Mouse (Mus musculus): ENCODE results near the gene Mcoln1. TPM values are rescaled to one million over a fixed set of nuclear protein-coding genes. Genes with fewer than 3 reads are reported as not detected.
A peak's percentile ranks its signal among the peaks of the same experiment; 100 is the strongest.

Gene Mcoln1
- 10 to 100 TPM; 50.5 to 53.2 TPM for total RNA-seq (2021)
- long read RNA-seq, experiment 1, transcript Mcoln1-201 (14 exons, 2,065 nt), result major isoform, 10 of 14 reads
- long read RNA-seq, experiment 1, partial matches to known transcripts, result 1 of 14 reads
- long read RNA-seq, experiment 1, other reads (novel, unspliced or antisense), result 3 of 14 reads
- long read RNA-seq, experiment 2, transcript Mcoln1-201 (14 exons, 2,065 nt), result major isoform, 31 of 47 reads
- long read RNA-seq, experiment 2, partial matches to known transcripts, result 8 of 47 reads
- long read RNA-seq, experiment 2, other reads (novel, unspliced or antisense), result 7 of 47 reads

DNA sequence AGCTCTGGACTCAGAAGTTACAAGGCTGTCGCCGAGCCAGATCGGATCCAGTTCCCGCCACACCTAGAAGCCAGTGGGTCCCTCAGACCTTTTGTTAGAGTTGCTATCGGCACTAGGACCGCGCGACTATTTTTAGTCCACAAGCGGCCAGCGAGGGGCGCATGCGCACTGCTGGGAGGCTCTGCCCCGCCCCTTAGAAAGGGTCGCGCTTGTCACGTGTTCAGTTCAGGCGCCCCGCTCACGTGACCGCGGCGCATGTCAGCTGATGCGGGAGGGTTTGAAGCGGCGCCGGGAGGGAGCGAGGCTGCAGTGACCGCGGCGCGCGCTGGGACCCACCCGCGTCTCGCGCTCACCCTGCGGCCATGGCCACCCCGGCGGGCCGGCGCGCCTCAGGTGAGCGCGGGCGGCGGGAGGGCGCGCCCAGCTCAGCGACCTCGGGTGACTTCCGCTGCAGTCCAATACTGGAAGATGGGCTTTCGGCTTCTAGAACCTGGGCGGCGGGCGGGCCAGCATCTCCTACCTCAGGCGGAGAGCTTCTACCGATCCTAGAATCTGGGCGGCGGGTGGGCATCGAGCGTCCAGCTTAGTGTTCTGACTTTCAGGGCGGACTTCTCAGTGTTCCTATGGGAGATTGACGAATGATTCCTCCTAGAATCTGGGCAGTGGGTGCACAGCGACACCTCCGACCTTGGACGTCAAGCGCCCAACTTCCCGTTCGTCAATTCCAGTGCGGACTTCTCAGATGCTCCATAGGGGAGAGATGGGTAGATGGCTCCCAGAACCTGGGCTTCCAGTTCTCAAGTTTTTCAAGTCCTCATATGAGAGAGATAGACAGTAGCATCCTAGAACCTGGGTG lies at the start of gene Mcoln1:
Mcoln1 (plus strand) TSS at position 223 of the 856 bp plus-strand sequence.
- peak; percentile 93 to 97 for DNase-seq (ENCODE audit: low spot score in 2 of 2)

DNA sequence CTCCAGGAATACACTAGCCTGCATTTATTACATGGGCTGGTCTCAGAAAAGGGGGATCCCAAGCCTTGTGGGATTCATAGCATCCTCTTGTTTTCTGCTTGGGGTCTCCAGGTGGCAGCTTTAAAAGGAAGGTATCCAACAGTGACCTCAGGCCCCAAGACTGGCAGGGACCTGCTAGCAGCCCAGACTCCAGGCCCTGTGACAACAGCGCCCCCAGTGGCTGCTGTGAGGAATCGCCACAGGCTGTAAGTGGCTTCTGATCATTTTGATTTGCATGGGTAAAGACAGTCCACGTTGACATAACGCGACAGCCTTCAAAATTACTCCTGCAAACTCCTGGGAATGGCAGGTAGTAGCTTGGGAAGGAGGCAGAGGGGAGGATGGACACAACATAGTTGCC lies 49.6 kb upstream of the Mcoln1 start:
- DNase-seq (ENCODE audit: low spot score in 2 of 2), result peak; percentile 24 to 38

DNA sequence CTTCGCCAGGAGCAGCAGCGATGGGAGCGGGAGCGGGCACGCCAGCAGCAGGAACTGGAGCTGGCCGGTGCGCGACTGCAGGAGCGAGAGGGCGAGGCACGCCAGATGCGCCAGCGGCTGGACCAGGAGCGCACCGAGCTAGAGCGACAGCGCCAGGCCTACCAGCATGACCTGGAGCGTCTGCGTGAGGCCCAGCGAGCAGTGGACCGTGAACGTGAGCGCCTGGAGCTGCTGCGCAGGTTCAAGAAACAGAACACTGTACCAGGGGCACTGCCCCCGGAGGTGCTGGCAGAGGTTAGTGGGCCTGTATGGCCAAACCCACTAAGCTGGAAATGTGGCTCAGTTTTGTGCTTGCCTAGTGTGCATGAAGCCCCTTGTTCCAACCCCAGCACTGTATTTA lies 48.3 kb upstream of the Mcoln1 start:
- no peak for DNase-seq (ENCODE audit: low spot score in 2 of 2)

DNA sequence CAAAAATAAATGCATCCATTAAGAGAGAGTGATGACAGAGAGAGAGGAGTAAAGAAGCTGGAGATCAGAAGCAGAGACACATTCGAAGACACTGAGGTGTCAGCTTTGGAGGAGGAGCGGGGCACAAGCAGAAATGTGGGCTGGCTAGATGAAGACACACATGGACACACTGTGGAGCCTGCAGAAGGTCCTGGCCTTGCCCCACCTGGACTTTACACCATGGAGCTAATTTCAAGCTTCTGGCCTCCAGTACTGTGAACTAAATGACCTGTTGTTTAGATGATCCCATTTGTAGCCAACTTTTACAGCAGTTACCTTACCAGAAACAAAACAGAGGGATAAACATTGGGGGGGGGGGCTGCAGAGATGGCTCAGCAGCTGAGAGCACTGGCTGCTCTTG lies 37.0 kb upstream of the Mcoln1 start:
- DNase-seq (ENCODE audit: low spot score in 2 of 2), result no peak

DNA sequence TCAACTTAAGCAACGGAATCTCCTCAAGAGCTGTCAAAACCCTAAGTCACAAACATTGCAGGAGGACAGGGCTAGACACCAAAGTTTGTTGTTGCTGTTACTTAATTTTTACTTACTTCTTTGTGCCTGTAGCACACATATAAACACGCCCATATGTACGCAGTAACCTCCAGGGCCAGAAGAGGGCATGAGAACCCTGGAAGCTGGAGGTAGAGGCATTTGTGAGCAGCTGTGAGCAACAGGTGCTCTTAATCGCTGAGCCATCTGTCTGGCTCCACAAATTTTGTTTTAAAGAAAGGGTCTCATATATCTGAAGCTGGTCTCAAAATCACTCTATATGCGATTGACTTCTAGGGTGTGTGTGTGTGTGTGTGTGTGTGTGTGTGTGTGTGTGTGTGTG lies 35.9 kb upstream of the Mcoln1 start:
- DNase-seq (ENCODE audit: low spot score in 2 of 2), result no peak

DNA sequence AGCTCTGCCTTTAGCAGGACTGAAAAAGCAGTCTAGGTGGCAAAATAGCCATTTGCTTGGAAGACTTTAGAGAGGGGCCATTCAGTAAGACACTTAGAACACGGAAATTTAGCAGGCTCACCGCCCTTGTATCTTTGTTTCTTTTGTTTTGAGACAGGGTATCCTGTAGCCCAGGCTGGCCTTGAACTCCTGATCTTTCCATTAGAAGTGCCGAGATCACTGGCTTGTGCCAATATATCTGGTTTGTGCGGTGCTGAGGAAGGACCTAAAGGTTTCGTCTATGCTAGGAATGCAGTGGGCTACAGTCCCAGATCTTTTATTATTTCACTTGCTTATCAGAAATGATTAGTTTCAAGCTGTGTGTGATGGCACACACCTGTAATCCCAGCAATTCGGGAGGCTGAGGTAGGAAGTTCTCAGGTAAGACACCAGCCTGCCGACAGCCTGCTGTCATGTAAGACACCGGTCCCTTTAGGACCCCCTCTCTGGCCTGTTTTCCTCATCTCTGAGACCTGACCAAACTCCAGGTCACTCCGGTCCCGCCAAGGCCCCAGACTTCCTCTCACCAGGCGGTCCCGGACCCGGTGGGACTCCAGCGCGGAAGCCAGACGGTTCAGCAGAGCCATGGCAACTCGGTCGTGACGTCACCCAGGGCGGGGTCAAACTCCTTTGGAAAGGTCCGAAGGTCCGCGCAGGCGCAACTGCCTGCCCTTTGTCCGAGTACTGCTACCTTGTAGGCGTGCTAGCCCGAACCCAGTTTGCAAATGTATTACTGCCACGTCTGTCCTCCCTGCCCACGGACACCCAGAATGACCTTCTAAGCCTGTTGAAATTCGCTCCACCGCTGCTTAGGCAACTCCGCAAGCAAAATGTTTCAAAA lies 33.0 kb upstream of the Mcoln1 start, which contains the start of gene Pex11g:
Pex11g (minus strand) TSS at position 675 of the 880 bp plus-strand sequence.
- DNase-seq (ENCODE audit: low spot score in 2 of 2), result peak; percentile 94 to 97

DNA sequence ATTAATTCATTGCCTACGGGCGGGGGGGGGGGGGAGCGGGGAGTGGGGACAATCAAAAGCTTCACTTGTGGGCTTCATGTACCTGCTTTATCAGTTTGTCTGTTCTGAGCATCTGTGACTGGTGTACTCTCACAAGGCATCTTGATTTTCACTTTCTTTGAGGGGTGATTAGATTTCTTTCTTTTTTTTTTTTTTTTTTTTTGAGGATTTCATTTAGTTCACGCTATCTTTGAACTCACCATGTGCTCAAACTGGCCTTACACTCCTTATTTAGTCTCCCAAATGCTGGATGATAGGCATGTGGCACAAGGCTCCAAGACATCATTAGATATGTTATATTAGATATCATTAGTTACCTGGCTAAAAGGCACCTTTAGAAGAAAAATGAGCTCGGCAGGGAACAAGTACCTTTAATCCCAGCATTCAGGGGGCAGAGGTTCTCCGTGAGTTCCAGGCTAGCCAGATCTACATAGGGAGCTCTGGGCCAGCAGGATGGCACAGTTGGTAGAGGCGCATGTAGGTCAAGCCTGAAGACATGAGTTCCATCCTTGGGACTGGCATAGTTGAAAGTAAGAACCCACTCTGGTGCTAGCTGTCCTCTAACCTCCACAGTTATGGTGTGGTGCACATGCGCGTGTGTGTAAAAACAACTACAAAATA lies 32.2 kb upstream of the Mcoln1 start:
- DNase-seq (ENCODE audit: low spot score in 2 of 2), result no peak

DNA sequence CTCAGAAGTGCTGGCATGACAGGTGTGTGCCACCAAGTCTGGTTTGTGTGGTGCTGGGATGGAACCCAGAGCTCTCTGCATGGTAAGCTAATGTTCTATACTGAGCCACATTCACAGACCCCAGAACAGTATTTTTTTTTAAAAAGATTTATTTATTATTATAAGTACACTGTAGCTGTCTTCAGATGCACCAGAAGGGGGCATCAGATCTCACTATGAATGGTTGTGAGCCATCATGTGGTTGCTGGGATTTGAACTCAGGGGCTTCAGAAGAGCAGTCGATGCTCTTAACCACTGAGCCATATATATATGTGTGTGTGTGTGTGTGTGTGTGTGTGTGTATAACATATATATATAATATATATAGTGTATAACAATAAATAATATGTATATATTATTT lies 31.4 kb upstream of the Mcoln1 start:
- DNase-seq (ENCODE audit: low spot score in 2 of 2), result no peak

DNA sequence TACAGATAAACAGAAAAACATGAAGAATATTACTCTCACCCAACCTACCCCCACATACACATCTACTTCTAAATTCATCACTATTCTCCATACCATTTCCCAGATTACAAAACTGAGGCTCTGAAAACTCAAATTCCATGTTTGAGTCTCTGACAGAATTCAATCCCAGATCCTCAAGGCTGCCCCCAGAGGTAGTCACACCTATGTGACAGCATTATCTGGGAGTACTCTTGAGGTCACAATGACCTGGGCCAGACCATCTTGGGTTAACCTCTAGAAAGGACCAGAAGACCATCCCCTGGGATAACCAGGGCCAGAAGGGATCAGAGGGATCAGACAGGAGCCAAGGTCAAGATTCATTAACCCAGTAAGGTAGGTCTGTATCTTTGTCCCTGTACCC lies 29.7 kb upstream of the Mcoln1 start, which contains the start of gene Tex45:
Tex45 (plus strand) TSS at position 301 of the 400 bp plus-strand sequence.
- no peak for DNase-seq (ENCODE audit: low spot score in 2 of 2)

DNA sequence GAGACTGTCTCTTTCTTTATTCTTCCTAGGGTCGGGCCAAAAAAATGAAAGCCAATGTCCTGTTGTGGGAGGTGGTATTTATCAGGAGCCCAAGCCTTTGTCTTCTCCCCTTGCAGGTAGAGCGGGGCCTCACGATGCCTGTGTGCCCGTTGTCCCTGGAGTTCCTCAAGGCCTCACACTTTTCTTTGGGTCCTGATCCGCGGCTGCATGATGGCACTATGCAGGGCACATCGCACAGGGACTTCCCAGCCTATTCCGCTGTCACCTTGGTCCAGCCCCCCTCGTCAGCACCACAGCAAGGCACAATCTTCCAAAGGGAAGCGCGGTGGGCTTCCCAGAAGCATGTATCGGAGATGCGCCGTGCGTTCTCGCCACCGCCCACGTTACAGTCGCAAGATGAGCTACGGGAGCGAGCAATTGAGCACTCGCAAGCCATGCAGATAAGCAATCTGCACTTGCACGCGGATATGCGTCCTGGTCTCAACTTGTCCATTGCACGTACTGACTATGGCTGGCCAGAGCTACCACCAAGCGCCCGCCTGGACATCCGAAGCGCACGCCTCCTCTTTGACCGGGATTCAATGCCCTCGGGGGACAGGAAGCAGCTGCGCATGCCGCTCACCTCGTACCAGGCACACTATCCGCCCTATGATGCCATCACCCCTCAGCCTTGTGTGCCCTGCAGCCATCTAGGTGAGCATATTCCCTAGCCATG lies 24.4 kb upstream of the Mcoln1 start:
- no peak for DNase-seq (ENCODE audit: low spot score in 2 of 2)

DNA sequence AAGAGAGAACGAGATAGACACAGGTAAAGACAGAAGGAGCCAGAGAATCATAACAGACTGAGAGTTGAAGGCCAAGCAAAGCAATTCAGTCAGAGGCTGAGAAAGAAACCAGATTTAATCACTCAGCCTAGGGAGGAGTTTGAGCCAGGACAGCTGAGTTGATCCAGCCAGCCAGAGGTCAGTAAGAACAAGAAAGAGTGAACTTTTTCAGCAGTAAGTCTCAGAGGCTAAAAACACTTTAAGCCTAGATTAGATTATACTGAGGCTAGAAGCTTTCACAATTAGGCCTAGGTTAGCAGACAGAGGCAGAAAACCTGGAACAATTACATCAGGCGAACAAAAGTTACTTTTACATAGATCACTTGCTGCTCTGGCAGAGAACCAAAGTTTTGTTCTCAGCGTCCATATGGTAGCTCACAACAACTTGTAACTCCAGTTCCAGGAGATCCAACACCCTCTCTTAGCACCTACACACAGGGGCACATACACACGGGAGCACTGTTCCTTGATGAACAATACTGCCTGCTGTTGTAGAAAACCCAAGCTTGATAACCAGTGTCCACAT lies 20.0 kb upstream of the Mcoln1 start:
- DNase-seq (ENCODE audit: low spot score in 2 of 2), result no peak

DNA sequence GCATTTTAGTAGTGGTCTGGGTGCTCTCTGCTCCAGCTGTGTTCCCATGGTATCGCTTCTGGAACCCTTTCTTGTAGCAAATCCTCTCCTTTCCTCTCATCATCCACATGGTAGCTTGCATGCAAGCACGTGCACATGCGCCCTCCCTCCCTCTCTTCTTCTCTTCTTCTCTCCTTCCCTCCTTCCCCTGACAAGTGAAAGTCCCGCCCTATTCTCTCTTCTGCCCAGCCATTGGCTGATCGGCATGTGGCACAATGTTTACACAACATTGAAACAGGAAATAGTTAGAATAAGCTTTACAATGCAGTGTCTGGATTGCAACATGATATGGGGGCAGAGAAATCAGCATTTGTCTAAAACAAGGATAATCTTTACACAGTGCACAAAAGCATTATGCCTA lies 18.7 kb upstream of the Mcoln1 start:
- no peak for DNase-seq (ENCODE audit: low spot score in 2 of 2)

DNA sequence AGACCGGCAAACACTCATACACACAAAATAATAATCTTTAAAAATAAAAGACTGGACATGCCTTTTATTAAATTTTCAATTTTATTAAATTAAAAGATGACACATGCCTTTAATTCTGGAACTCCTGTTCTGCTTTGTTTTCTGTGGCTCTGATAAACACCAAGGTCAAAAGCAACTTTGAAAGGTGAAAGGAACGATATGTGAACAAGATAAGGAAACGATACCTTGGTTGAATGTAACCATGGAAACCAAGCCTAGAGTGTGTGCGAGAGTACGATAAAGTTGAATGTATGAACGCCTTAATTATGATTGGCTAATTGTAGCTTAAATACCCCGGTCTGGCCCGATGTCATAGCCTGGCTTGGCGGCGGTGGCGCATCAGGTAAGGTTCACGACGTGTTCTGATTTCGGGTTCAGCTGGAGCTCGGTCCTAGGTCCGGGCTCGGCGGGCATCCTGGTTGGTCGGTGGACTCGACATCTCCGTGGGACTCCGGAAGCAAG lies 18.0 kb upstream of the Mcoln1 start:
- DNase-seq (ENCODE audit: low spot score in 2 of 2), result no peak

DNA sequence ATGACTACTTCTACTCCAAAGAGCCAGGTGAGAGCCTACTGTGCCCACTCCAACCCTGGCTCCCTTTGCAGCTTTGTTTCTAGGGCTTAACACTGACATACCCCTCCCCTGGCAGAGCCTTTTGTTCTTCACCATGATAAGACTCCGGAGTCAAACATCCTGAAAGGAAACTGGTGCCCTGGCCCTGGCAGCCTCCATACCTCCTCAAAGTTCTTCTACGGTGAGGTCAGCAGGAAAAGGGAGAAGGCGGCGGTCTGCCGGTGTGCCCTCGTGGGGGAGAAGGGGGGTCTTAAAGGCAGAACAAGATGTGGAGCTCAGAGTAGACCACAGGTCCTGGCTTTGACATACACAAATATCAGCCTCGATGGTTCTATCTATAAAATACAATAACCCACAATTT lies 16.7 kb upstream of the Mcoln1 start:
- DNase-seq (ENCODE audit: low spot score in 2 of 2), result no peak

DNA sequence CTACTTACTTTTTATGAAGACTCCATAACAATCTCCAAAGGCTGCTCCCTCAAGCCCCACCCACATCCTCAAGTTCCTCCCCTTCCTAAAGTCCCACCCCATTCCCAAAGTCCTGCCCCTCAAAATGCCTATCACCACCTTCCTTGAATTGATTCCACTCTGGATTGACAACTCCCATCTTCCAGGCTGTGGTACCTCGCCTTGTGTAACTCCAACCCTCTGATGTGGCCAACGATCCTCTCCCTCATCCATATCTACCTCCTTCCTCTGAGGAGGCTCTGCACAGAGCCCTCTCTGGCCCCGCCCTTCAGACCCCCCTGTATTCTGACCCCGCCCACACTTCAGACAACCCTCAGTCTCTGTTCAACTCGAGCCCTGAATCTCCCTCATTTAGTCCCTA lies 15.1 kb upstream of the Mcoln1 start:
- DNase-seq (ENCODE audit: low spot score in 2 of 2), result no peak

DNA sequence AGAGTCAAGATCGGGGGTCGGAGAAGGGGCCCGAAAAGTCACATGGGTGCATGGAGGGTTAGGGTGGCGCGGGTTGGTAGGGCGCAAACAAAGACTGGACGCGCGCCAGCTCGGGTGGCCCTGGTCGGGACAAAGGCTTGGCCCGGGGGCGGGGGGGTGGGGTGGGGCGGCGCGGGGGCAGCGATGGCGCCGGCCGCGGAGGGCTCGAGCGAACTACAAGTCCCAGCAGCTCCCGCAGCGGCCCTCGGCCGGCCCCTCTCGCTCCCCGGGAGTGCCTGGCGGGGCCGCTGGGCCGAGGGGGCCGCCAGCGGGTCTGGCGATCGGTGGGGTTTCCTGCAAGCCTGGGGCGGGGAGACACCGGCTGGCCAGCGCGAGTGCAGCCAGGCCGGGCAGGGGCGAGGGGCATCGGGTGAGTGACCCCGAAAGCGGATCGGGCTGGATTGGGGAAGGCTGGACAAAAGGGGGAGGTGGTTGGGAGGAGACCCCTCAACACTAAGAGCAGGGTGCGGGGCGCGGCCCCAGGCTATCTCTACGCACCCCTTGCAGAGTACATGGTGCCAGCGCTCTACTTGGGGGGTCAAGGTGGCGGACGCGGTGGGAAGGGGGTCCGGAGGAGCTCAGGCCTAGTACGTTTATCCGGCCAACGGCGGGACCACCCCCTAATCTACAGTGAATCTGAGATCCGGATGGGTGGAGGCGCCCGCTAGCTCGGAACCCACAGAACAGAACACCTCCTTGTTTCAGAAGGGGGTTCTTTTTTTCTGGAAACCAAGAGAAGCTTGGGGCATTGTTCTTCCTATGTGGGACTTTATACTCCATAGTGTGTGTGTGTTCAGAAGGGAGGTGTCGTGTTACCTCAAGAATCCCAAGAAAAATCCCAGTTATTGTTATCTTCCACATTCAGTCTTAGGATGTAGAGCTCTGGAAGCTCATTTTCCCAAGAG lies 7.1 kb upstream of the Mcoln1 start, which contains the start of gene Zfp358:
Zfp358 (plus strand) TSS at position 238 of the 944 bp plus-strand sequence.
- peak; percentile 56 to 60 for DNase-seq (ENCODE audit: low spot score in 2 of 2)

DNA sequence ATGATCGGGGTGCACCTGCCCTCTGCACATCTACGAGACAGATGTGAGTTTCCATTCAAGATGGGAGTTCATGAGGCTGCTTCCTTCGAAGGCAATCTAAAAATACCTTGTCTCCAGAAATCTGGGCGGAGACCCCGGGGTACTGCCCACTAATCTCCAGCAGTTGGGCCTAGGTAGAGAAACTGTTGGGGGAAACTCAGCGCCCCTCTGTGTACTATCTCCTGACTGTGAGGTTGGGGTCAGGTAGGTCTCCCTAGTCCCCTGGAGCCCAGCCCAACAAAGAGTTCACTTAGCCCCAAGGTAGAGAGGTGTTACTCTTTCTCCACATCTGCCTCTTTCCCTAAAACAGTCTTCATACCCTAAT lies 6.4 kb upstream of the Mcoln1 start:
- DNase-seq (ENCODE audit: low spot score in 2 of 2), result no peak
